Mouse (Mus musculus): ENCODE data around the gene Rasgrp3.
"Not testable (repeated sequence)": the region's sequence is repeated elsewhere in the genome, so short reads cannot be mapped to it uniquely, and the experiment has no call there.

Rasgrp3 gene

GRCm38 (mm10) chr17:75453639-75454038 is 17.9 kb downstream of the Rasgrp3 start:
- in situ Hi-C loops (cut with MboI; ENCODE audit: low pct_unique_long_range_greater_than_20kb in 1 of 2, low sequenced_read_pairs in 2 of 2, unreplicated experiment in 1 of 2), result no loop called here

GRCm38 (mm10) chr17:75456096-75456495 is 20.4 kb downstream of the Rasgrp3 start:
- in situ Hi-C loops (cut with MboI; ENCODE audit: low pct_unique_long_range_greater_than_20kb in 1 of 2, low sequenced_read_pairs in 2 of 2, unreplicated experiment in 1 of 2), result not testable (repeated sequence)

GRCm38 (mm10) chr17:75460621-75461020 is 24.9 kb downstream of the Rasgrp3 start:
- in situ Hi-C loops (cut with MboI; ENCODE audit: low pct_unique_long_range_greater_than_20kb in 1 of 2, low sequenced_read_pairs in 2 of 2, unreplicated experiment in 1 of 2), result no loop called here

GRCm38 (mm10) chr17:75461771-75462170 is 26.1 kb downstream of the Rasgrp3 start:
- in situ Hi-C loops (cut with MboI; ENCODE audit: low pct_unique_long_range_greater_than_20kb in 1 of 2, low sequenced_read_pairs in 2 of 2, unreplicated experiment in 1 of 2), result no loop called here

GRCm38 (mm10) chr17:75463223-75463622 is 27.5 kb downstream of the Rasgrp3 start:
- in situ Hi-C loops (cut with MboI; ENCODE audit: low pct_unique_long_range_greater_than_20kb in 1 of 2, low sequenced_read_pairs in 2 of 2, unreplicated experiment in 1 of 2), result not testable (repeated sequence)

- in situ Hi-C loops (cut with MboI; ENCODE audit: low pct_unique_long_range_greater_than_20kb in 1 of 2, low sequenced_read_pairs in 2 of 2, unreplicated experiment in 1 of 2), result no loop called here
Observed at GRCm38 (mm10) chr17:75463645-75464044, 27.9 kb downstream of the Rasgrp3 start.

- in situ Hi-C loops (cut with MboI; ENCODE audit: low pct_unique_long_range_greater_than_20kb in 1 of 2, low sequenced_read_pairs in 2 of 2, unreplicated experiment in 1 of 2), result no loop called here
Observed at GRCm38 (mm10) chr17:75464331-75464982, 28.8 kb downstream of the Rasgrp3 start.

- in situ Hi-C loops (cut with MboI; ENCODE audit: low pct_unique_long_range_greater_than_20kb in 1 of 2, low sequenced_read_pairs in 2 of 2, unreplicated experiment in 1 of 2), result no loop called here
Observed at GRCm38 (mm10) chr17:75464983-75465634, 29.4 kb downstream of the Rasgrp3 start.

- in situ Hi-C loops (cut with MboI; ENCODE audit: low pct_unique_long_range_greater_than_20kb in 1 of 2, low sequenced_read_pairs in 2 of 2, unreplicated experiment in 1 of 2), result no loop called here
Observed at GRCm38 (mm10) chr17:75465635-75465997, 29.9 kb downstream of the Rasgrp3 start.

- in situ Hi-C loops (cut with MboI; ENCODE audit: low pct_unique_long_range_greater_than_20kb in 1 of 2, low sequenced_read_pairs in 2 of 2, unreplicated experiment in 1 of 2), result no loop called here
Observed at GRCm38 (mm10) chr17:75466948-75467347, 31.3 kb downstream of the Rasgrp3 start.

- in situ Hi-C loops (cut with MboI; ENCODE audit: low pct_unique_long_range_greater_than_20kb in 1 of 2, low sequenced_read_pairs in 2 of 2, unreplicated experiment in 1 of 2), result no loop called here
Observed at GRCm38 (mm10) chr17:75467526-75467925, 31.8 kb downstream of the Rasgrp3 start.

GRCm38 (mm10) chr17:75468479-75469114 is 32.9 kb downstream of the Rasgrp3 start:
- in situ Hi-C loops (cut with MboI; ENCODE audit: low pct_unique_long_range_greater_than_20kb in 1 of 2, low sequenced_read_pairs in 2 of 2, unreplicated experiment in 1 of 2), result no loop called here

GRCm38 (mm10) chr17:75470325-75470724 is 34.6 kb downstream of the Rasgrp3 start:
- in situ Hi-C loops (cut with MboI; ENCODE audit: low pct_unique_long_range_greater_than_20kb in 1 of 2, low sequenced_read_pairs in 2 of 2, unreplicated experiment in 1 of 2), result no loop called here

- in situ Hi-C loops (cut with MboI; ENCODE audit: low pct_unique_long_range_greater_than_20kb in 1 of 2, low sequenced_read_pairs in 2 of 2, unreplicated experiment in 1 of 2), result no loop called here
Observed at GRCm38 (mm10) chr17:75470885-75471610, 35.4 kb downstream of the Rasgrp3 start.

- in situ Hi-C loops (cut with MboI; ENCODE audit: low pct_unique_long_range_greater_than_20kb in 1 of 2, low sequenced_read_pairs in 2 of 2, unreplicated experiment in 1 of 2), result no loop called here
Observed at GRCm38 (mm10) chr17:75471644-75472253, 36.1 kb downstream of the Rasgrp3 start.

- in situ Hi-C loops (cut with MboI; ENCODE audit: low pct_unique_long_range_greater_than_20kb in 1 of 2, low sequenced_read_pairs in 2 of 2, unreplicated experiment in 1 of 2), result no loop called here
Observed at GRCm38 (mm10) chr17:75472379-75472778, 36.7 kb downstream of the Rasgrp3 start.

- in situ Hi-C loops (cut with MboI; ENCODE audit: low pct_unique_long_range_greater_than_20kb in 1 of 2, low sequenced_read_pairs in 2 of 2, unreplicated experiment in 1 of 2), result no loop called here
Observed at GRCm38 (mm10) chr17:75475985-75476384, 40.3 kb downstream of the Rasgrp3 start.

GRCm38 (mm10) chr17:75476736-75477416 is 41.2 kb downstream of the Rasgrp3 start:
- in situ Hi-C loops (cut with MboI; ENCODE audit: low pct_unique_long_range_greater_than_20kb in 1 of 2, low sequenced_read_pairs in 2 of 2, unreplicated experiment in 1 of 2), result no loop called here

All from mouse embryonic stem cell (cell line).